Mouse (Mus musculus): ENCODE measurements at regions not wholly inside any gene's neighbourhood (a gene's known extent, or its start where the extent isn't known, plus 50 kb on each side); places are given as distances from the start of the nearest gene placed in this dataset.

- TF ChIP-seq POLR2A (IDR thresholded peaks at IDR 0.05; ENCODE audit: extremely low read depth, insufficient read depth, low read length) (no peak), CTCF (IDR thresholded peaks at IDR 0.05; ENCODE audit: low read depth, low read length) (no peak)
Observed at GRCm38 (mm10) chr11:111379842-111380241, 313.9 kb downstream of the Kcnj2 start.
